Mouse (Mus musculus) G1E (cell line): ENCODE data around the gene Gm11111. TPM values are rescaled to one million over a fixed set of nuclear protein-coding genes. Genes with fewer than 3 reads are reported as not detected.

ENCODE experiments used
- ATAC-seq: 2 replicates; pipeline ENCODE4 v1.8.0; 2016; ENCODE audit warnings: mild to moderate bottlenecking; ENCODE audit not compliant: insufficient number of reproducible peaks, poor library complexity, low FRiP score, severe bottlenecking; ENCODE audit errors: extremely low read depth
- DNase-seq: peaks from one replicate; pipeline ENCODE4 v3.0.0; 2012; ENCODE audit warnings: low spot score
- H3K27me3 ChIP-seq: 2 replicates; pipeline ENCODE4 v1.6.1; 2012; ENCODE audit warnings: mild to moderate bottlenecking, low read length, inconsistent platforms; ENCODE audit not compliant: insufficient read depth
- H3K36me3 ChIP-seq: replicated peaks from 2 replicates; pipeline ENCODE3; 2012; ENCODE audit warnings: mild to moderate bottlenecking, inconsistent platforms
- H3K4me1 ChIP-seq: 2 replicates; pipeline ENCODE4 v1.6.1; 2012; ENCODE audit warnings: low read depth, low read length, inconsistent platforms, mixed read lengths; ENCODE audit not compliant: insufficient read depth
- H3K4me3 ChIP-seq: 2 replicates; pipeline ENCODE4 v1.5.1; 2012; ENCODE audit warnings: low read depth, mild to moderate bottlenecking, inconsistent platforms, low read length, moderate library complexity, mixed read lengths
- H3K9me3 ChIP-seq: replicated peaks from 2 replicates; pipeline ENCODE4 v1.6.1; 2012; ENCODE audit warnings: inconsistent platforms
- CTCF ChIP-seq: IDR thresholded peaks from 2 replicates; pipeline ENCODE4 v1.5.1; 2012; ENCODE audit warnings: low read depth, low read length, inconsistent platforms, mixed read lengths
- GATA1 ChIP-seq: IDR thresholded peaks from 2 replicates; pipeline ENCODE4 v1.6.1; 2012; ENCODE audit warnings: borderline replicate concordance, low read length, inconsistent platforms, mixed read lengths
- GATA2 ChIP-seq: IDR thresholded peaks from 2 replicates; pipeline ENCODE4 v1.6.1; 2012; ENCODE audit warnings: low read depth, low read length, inconsistent platforms, borderline replicate concordance
- POLR2AphosphoS5 ChIP-seq: IDR thresholded peaks from 2 replicates; pipeline ENCODE4 v1.6.1; 2012; ENCODE audit warnings: low read depth, low read length, inconsistent platforms; ENCODE audit not compliant: insufficient replicate concordance
- TAL1 ChIP-seq: conservative IDR thresholded peaks from 2 replicates; pipeline ENCODE4 v1.6.1; 2012; ENCODE audit warnings: low read depth, low read length, inconsistent platforms, mixed read lengths
- polyA plus RNA-seq: library from polyadenylated mRNA; stranded (reverse); fragments of >175 nt; gene quantifications from 2 replicates; pipeline ENCODE4 v1.2.3, GENCODE M21; 2012
- total RNA-seq, 2 experiments: library from RNA; stranded (forward) in 1 of 2; stranded (reverse) in 1 of 2; fragments of 200-1000 nt in 1 of 2; fragments of >200 nt in 1 of 2; fragmentation: Nextera tagmentation in 1 of 2; gene quantifications; 2 replicates each; pipeline ENCODE4 v1.2.3; 2014 to 2017

Gm11111 gene
- total RNA-seq (2014; fragmentation: Nextera tagmentation) (not detected in 2 replicates), total RNA-seq (2017) (not detected in 2 replicates), polyA plus RNA-seq (not detected in 2 replicates)

DNA sequence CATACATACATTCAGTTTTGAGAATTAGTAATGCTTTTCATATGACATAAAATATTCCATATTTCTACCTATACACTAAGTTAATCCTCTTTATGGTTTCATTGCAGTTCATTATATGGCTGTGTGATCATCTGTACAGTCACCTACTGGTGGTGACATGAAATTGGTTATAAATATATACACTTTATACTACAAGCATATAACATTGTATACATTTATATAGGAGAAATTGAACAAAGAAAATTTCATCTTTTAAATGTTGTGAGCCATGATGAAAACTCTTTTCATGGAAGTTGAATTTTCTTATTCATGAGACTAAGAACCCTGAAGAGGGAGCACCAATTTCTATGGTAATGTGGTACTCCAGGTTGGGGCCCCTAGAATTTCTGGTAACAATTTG, at the start of gene Gm11111:
TSS of gene Gm11111 (plus strand) at position 301 of the 400 bp plus-strand sequence.
- DNase-seq (no peak), ATAC-seq (no peak)
- Histone ChIP-seq H3K36me3 (no peaks in the 10 kb centered on the region), H3K4me3 (no peak within 1 kb of the TSS), H3K9me3 (peaks cover 15% of the 10 kb centered on the region), H3K27me3 (no peaks in the 10 kb centered on the region), H3K4me1 (no peaks in the 10 kb centered on the region)
- TF ChIP-seq CTCF = no peak
- TF ChIP-seq GATA1 = no peak
- TF ChIP-seq GATA2 = no peak
- no peak for TF ChIP-seq TAL1
- no peak for TF ChIP-seq POLR2AphosphoS5

DNA sequence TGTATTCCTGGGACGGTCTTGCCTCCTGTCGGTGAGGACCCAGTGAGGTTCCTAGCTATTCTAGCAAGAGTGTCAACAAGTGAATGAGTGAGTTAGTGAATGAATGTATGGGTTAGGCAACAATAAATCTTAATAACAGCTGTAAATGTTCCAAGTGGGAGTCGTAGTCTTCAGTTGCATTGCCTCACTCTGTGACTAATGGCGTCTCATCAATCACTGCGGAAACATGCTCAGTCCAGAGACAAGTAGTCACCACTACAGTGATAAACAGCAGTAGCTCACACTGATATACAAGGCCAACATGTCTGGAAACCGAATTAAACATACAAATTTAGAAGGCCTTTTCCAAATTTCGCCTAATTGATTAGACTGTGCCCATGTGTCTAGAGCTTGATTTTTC, 36.3 kb upstream of the Gm11111 start:
- H3K4me1 ChIP-seq = no peaks in the 10 kb centered on the region
- H3K9me3 ChIP-seq = peaks cover 14% of the 10 kb centered on the region
- H3K4me3 ChIP-seq = no peak overlapping the region
- no peak for DNase-seq
- ATAC-seq = no peak
- no peak for TF ChIP-seq CTCF
- no peak for TF ChIP-seq GATA1
- no peak for TF ChIP-seq POLR2AphosphoS5
- TF ChIP-seq GATA2 = no peak
- no peak for TF ChIP-seq TAL1
- no peaks in the 10 kb centered on the region for H3K36me3 ChIP-seq
- no peaks in the 10 kb centered on the region for H3K27me3 ChIP-seq

DNA sequence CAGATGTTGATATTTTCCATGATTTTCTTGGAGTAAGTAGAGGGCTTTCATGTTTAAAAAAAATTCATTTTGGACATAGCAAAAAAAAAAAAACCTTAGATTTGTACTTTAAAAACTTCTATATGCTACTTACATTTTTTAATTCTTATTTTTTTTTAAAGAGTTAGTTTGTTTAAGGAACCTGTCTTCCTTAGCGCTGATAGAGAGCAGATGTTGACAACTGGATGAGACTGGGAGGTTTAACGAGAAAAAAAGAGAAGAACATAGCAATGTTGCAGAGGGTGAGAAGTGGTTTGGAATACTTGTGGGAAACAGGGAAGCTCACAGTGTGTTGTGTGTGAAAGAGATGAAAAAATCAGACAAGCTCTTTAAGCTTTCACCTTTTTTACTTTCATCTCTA, 32.4 kb upstream of the Gm11111 start:
- H3K36me3 ChIP-seq = no peaks in the 10 kb centered on the region
- H3K27me3 ChIP-seq = no peaks in the 10 kb centered on the region
- no peaks in the 10 kb centered on the region for H3K4me1 ChIP-seq
- no peak overlapping the region for H3K4me3 ChIP-seq
- TF ChIP-seq TAL1 (no peak), CTCF (no peak)
- peaks cover 26% of the 10 kb centered on the region for H3K9me3 ChIP-seq
- DNase-seq (no peak), ATAC-seq (no peak)

DNA sequence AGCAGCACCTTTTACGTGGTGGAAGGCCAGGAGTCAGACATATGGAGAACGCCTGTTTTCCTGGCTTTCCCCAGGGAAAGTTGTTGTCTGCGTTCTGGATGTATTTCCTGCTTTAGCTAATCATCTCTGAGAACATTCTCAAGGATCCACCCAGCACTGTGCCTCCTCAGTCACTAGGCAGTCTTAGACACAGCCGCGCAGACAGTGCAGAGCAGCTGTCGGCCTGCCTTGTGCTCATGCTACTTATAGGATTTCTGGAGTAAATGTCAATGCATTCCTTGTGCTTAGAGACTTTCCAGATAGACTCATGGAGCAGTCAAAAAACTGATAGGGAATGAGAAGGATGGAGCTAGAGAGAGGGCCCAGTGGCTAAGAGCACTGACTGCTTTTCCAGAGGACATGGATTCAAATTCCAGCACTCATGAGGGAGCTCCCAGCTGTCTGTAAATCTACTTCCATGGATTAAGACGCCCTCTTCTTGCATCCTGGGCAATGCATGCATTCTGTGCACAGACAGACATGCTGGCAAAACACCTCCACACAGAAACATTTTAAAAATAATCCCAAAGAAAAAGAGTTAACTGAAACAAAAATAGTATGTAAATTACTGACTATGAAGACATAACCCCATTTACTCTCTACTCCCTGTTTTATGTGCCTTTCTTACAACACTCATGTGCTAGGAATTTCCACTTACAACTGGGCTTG, 30.1 kb upstream of the Gm11111 start:
- Histone ChIP-seq H3K4me1 (no peaks in the 10 kb centered on the region), H3K4me3 (no peak overlapping the region)
- TF ChIP-seq POLR2AphosphoS5 = no peak
- no peak for TF ChIP-seq CTCF
- no peak for TF ChIP-seq GATA1

DNA sequence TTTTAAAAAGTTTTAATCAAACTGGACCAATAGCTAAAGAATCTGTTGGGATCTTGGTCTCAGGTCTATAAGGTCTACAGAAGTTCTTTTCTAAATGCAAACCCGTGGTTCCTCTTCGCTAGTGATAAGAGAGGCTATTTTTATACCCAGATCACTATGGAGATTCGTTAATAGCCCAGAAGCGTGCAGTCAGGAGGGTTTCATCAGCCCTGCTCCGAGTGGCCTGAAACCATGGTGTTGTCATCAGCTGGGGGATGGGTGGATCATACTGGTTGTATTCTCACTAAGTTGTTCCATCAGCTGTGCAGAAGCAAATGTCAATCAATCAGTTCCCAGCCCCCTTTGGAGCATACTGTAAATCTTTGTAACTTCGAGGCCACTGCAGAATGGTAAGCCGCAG, 29.4 kb upstream of the Gm11111 start:
- DNase-seq (no peak), ATAC-seq (no peak)
- Histone ChIP-seq H3K9me3 (peaks cover 25% of the 10 kb centered on the region), H3K4me3 (no peak overlapping the region), H3K27me3 (no peaks in the 10 kb centered on the region), H3K36me3 (no peaks in the 10 kb centered on the region), H3K4me1 (no peaks in the 10 kb centered on the region)
- TF ChIP-seq CTCF (no peak), TAL1 (no peak), GATA2 (no peak), GATA1 (no peak), POLR2AphosphoS5 (no peak)

More for the DNA sequence above, 30.1 kb upstream of the Gm11111 start:
- no peak for ATAC-seq
- DNase-seq = no peak
- peaks cover 28% of the 10 kb centered on the region for H3K9me3 ChIP-seq
- H3K27me3 ChIP-seq = no peaks in the 10 kb centered on the region
- H3K36me3 ChIP-seq = no peaks in the 10 kb centered on the region

DNA sequence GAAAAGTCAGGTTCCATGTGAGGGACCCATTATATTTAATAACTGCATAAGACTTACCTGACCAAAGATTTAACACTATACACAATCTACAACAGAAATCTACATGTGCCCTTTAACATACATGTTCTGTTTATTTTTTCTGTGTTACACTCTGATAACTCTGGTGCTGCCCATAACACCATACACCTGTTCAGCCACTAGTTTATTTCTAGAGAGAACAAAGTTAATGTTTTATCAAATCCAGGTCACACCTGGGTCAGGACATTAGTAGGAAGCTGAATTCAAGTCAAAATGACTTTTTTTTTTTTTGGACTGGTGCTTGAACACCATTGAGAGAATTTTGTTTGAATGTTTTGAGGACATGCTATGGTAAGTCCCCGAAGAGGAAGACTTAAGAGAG, 28.7 kb upstream of the Gm11111 start:
- Histone ChIP-seq H3K4me3 (no peak overlapping the region), H3K4me1 (no peaks in the 10 kb centered on the region), H3K36me3 (no peaks in the 10 kb centered on the region), H3K27me3 (no peaks in the 10 kb centered on the region), H3K9me3 (peaks cover 25% of the 10 kb centered on the region)
- ATAC-seq (no peak), DNase-seq (no peak)
- TF ChIP-seq GATA2 (no peak), CTCF (no peak), TAL1 (no peak), POLR2AphosphoS5 (no peak), GATA1 (no peak)

DNA sequence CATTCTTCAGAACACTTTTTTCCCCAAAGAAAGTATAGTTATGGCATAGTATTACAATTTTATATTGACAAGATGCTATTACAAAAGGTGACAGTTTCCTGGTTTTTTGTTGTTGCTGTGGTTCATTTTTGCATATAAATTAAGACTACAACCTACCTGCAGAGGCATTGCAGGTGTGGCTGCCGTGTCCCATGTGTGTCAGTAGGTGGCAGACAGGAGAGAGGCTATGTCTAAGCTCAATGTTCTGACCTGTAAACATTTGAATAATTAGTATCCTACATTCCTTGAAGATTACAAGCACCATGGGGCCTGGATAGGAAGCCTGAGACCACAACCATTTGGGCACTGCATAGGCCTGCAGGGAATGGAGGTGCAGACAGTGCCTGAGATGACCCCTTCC, 11.2 kb upstream of the Gm11111 start:
- TF ChIP-seq POLR2AphosphoS5 (no peak), GATA1 (no peak), GATA2 (no peak), CTCF (no peak), TAL1 (no peak)
- Histone ChIP-seq H3K9me3 (peaks cover 20% of the 10 kb centered on the region), H3K4me1 (no peaks in the 10 kb centered on the region), H3K27me3 (no peaks in the 10 kb centered on the region), H3K36me3 (no peaks in the 10 kb centered on the region), H3K4me3 (no peak overlapping the region)
- no peak for ATAC-seq
- DNase-seq = no peak
